Mouse (Mus musculus) embryonic fibroblast, embryonic 13.5 days (primary cell): ENCODE data around the gene Tagln2.

Experiments
- CTCF ChIP-seq: IDR thresholded peaks from 2 replicates; pipeline ENCODE4 v1.5.1; 2011; ENCODE audit warnings: mild to moderate bottlenecking, control low read depth, low read length, moderate library complexity, borderline replicate concordance; ENCODE audit not compliant: insufficient read depth
- POLR2A ChIP-seq: IDR thresholded peaks from 2 replicates; pipeline ENCODE4 v1.6.1; 2011; ENCODE audit warnings: low read depth, mild to moderate bottlenecking, control low read depth, low read length, moderate library complexity

GRCm38 (mm10) chr1:172508172-172508571 lies 8.3 kb downstream of the Tagln2 start:
- no peak for TF ChIP-seq CTCF
- no peak for TF ChIP-seq POLR2A
